Mouse (Mus musculus): ENCODE data around the gene Lhfp. TPM values are rescaled to one million over a fixed set of nuclear protein-coding genes. Genes with fewer than 3 reads are reported as not detected.
"Not testable (repeated sequence)": the region's sequence is repeated elsewhere in the genome, so short reads cannot be mapped to it uniquely, and the experiment has no call there.

Gene Lhfp
- polyA plus RNA-seq, 1 experiment from 2014 or later, result 41.0 TPM

GRCm38 (mm10) chr3:53267046-53267445 lies 225.7 kb downstream of the Lhfp start:
- 49% methylated on average over 3 of the region's 3 CpGs for WGBS
- H3K4me3 ChIP-seq, result no peak overlapping the region
- no peaks in the 10 kb centered on the region for H3K27me3 ChIP-seq
- no peaks in the 10 kb centered on the region for H3K36me3 ChIP-seq
- no peak overlapping the region for H3K4me2 ChIP-seq (replicated peaks)
- no peaks in the 10 kb centered on the region for H3K9me3 ChIP-seq
- no peak for ATAC-seq (replicated peaks)
- H3K9ac ChIP-seq (replicated peaks), result no peak overlapping the region
- no peaks in the 10 kb centered on the region; the same call in 1 of the 2 replicates for H3K4me1 ChIP-seq
- H3K27ac ChIP-seq (replicated peaks), result no peak overlapping the region

GRCm38 (mm10) chr3:53273220-53273619 lies 231.9 kb downstream of the Lhfp start:
- Histone ChIP-seq H3K4me2 (replicated peaks) (no peak overlapping the region), H3K36me3 (no peaks in the 10 kb centered on the region), H3K9ac (replicated peaks) (no peak overlapping the region), H3K27me3 (no peaks in the 10 kb centered on the region), H3K4me1 (no peaks in the 10 kb centered on the region), H3K9me3 (no peaks in the 10 kb centered on the region), H3K27ac (replicated peaks) (no peak overlapping the region), H3K4me3 (no peak overlapping the region)
- WGBS, result 90% methylated on average over 3 of the region's 3 CpGs
- ATAC-seq (replicated peaks), result no peak

GRCm38 (mm10) chr3:53277993-53278392 lies 236.7 kb downstream of the Lhfp start:
- WGBS, result 89% methylated on average over 2 of the region's 2 CpGs
- ATAC-seq (replicated peaks), result no peak

GRCm38 (mm10) chr3:53282005-53282404 lies 240.7 kb downstream of the Lhfp start:
- WGBS, result 73% methylated on average over 3 of the region's 3 CpGs
- not testable (repeated sequence) for H3K36me3 ChIP-seq; H3K27me3 ChIP-seq; H3K9me3 ChIP-seq; H3K27ac ChIP-seq (replicated peaks); H3K9ac ChIP-seq (replicated peaks); H3K4me1 ChIP-seq; ATAC-seq (replicated peaks); H3K4me2 ChIP-seq (replicated peaks); H3K4me3 ChIP-seq

More at GRCm38 (mm10) chr3:53277993-53278392, 236.7 kb downstream of the Lhfp start:
- Histone ChIP-seq H3K36me3 (no peaks in the 10 kb centered on the region), H3K9ac (replicated peaks) (no peak overlapping the region), H3K4me1 (no peaks in the 10 kb centered on the region), H3K4me2 (replicated peaks) (no peak overlapping the region), H3K9me3 (no peaks in the 10 kb centered on the region), H3K27me3 (no peaks in the 10 kb centered on the region), H3K4me3 (no peak overlapping the region), H3K27ac (replicated peaks) (no peak overlapping the region)

GRCm38 (mm10) chr3:53284023-53284422 lies 242.7 kb downstream of the Lhfp start:
- no peak for ATAC-seq (replicated peaks)
- no peaks in the 10 kb centered on the region for H3K4me1 ChIP-seq
- H3K4me3 ChIP-seq, result no peak overlapping the region
- H3K27me3 ChIP-seq, result no peaks in the 10 kb centered on the region
- H3K9me3 ChIP-seq, result no peaks in the 10 kb centered on the region
- H3K36me3 ChIP-seq, result no peaks in the 10 kb centered on the region
- H3K4me2 ChIP-seq (replicated peaks), result no peak overlapping the region
- H3K9ac ChIP-seq (replicated peaks), result no peak overlapping the region
- H3K27ac ChIP-seq (replicated peaks), result no peak overlapping the region
- 85% methylated on average over 5 of the region's 5 CpGs for WGBS

- Histone ChIP-seq H3K4me3 (no peak overlapping the region), H3K27me3 (no peaks in the 10 kb centered on the region), H3K9me3 (no peaks in the 10 kb centered on the region), H3K36me3 (no peaks in the 10 kb centered on the region), H3K27ac (replicated peaks) (no peak overlapping the region), H3K9ac (replicated peaks) (no peak overlapping the region), H3K4me2 (replicated peaks) (no peak overlapping the region), H3K4me1 (no peaks in the 10 kb centered on the region)
- no peak for ATAC-seq (replicated peaks)
- WGBS, result 90% methylated on average over 13 of the region's 13 CpGs
Observed at GRCm38 (mm10) chr3:53284471-53285177, 243.3 kb downstream of the Lhfp start.

- H3K4me3 ChIP-seq, result no peak overlapping the region
- H3K27ac ChIP-seq (replicated peaks), result no peak overlapping the region
- no peaks in the 10 kb centered on the region for H3K27me3 ChIP-seq
- no peak for ATAC-seq (replicated peaks)
- 59% methylated on average over 9 of the region's 9 CpGs for WGBS
- no peak overlapping the region for H3K9ac ChIP-seq (replicated peaks)
- H3K4me1 ChIP-seq, result no peaks in the 10 kb centered on the region
- H3K36me3 ChIP-seq, result no peaks in the 10 kb centered on the region
- H3K4me2 ChIP-seq (replicated peaks), result no peak overlapping the region
- H3K9me3 ChIP-seq, result no peaks in the 10 kb centered on the region
Observed at GRCm38 (mm10) chr3:53288662-53289061, 247.3 kb downstream of the Lhfp start.

- Histone ChIP-seq H3K4me2 (replicated peaks) (no peak overlapping the region), H3K27me3 (no peaks in the 10 kb centered on the region), H3K9ac (replicated peaks) (no peak overlapping the region), H3K9me3 (no peaks in the 10 kb centered on the region), H3K4me3 (no peak overlapping the region), H3K27ac (replicated peaks) (no peak overlapping the region), H3K4me1 (no peaks in the 10 kb centered on the region), H3K36me3 (no peaks in the 10 kb centered on the region)
- ATAC-seq (replicated peaks), result no peak
- WGBS, result 67% methylated on average over 14 of the region's 14 CpGs
Observed at GRCm38 (mm10) chr3:53289589-53290219, 248.4 kb downstream of the Lhfp start.

GRCm38 (mm10) chr3:53291185-53291584 lies 249.9 kb downstream of the Lhfp start:
- Histone ChIP-seq H3K9me3 (no peaks in the 10 kb centered on the region), H3K36me3 (no peaks in the 10 kb centered on the region), H3K9ac (replicated peaks) (no peak overlapping the region), H3K4me3 (no peak overlapping the region), H3K4me2 (replicated peaks) (no peak overlapping the region), H3K27me3 (no peaks in the 10 kb centered on the region), H3K27ac (replicated peaks) (no peak overlapping the region), H3K4me1 (no peaks in the 10 kb centered on the region)
- 99% methylated on average over 3 of the region's 3 CpGs for WGBS
- ATAC-seq (replicated peaks), result no peak

- H3K9me3 ChIP-seq, result no peaks in the 10 kb centered on the region
- no peak overlapping the region for H3K4me3 ChIP-seq
- H3K9ac ChIP-seq (replicated peaks), result no peak overlapping the region
- no peaks in the 10 kb centered on the region for H3K36me3 ChIP-seq
- H3K4me2 ChIP-seq (replicated peaks), result no peak overlapping the region
- ATAC-seq (replicated peaks), result no peak
- 93% methylated on average over 1 of the region's 1 CpGs for WGBS
- H3K4me1 ChIP-seq, result no peaks in the 10 kb centered on the region
- no peak overlapping the region for H3K27ac ChIP-seq (replicated peaks)
- no peaks in the 10 kb centered on the region for H3K27me3 ChIP-seq
Observed at GRCm38 (mm10) chr3:53291945-53292344, 250.6 kb downstream of the Lhfp start.

GRCm38 (mm10) chr3:53292474-53292873 lies 251.1 kb downstream of the Lhfp start:
- H3K4me1 ChIP-seq, result no peaks in the 10 kb centered on the region
- no peaks in the 10 kb centered on the region for H3K9me3 ChIP-seq
- 82% methylated on average over 3 of the region's 3 CpGs for WGBS
- H3K4me3 ChIP-seq, result no peak overlapping the region
- no peaks in the 10 kb centered on the region for H3K36me3 ChIP-seq
- no peak overlapping the region for H3K9ac ChIP-seq (replicated peaks)
- no peak for ATAC-seq (replicated peaks)
- no peak overlapping the region for H3K27ac ChIP-seq (replicated peaks)
- H3K4me2 ChIP-seq (replicated peaks), result no peak overlapping the region
- H3K27me3 ChIP-seq, result no peaks in the 10 kb centered on the region

GRCm38 (mm10) chr3:53292979-53293378 lies 251.7 kb downstream of the Lhfp start:
- no peak for ATAC-seq (replicated peaks)
- Histone ChIP-seq H3K4me3 (no peak overlapping the region), H3K27ac (replicated peaks) (no peak overlapping the region), H3K4me2 (replicated peaks) (no peak overlapping the region), H3K36me3 (no peaks in the 10 kb centered on the region), H3K4me1 (no peaks in the 10 kb centered on the region), H3K9me3 (no peaks in the 10 kb centered on the region), H3K27me3 (no peaks in the 10 kb centered on the region), H3K9ac (replicated peaks) (no peak overlapping the region)
- 88% methylated on average over 4 of the region's 4 CpGs for WGBS
